Mouse (Mus musculus): ENCODE results near the gene Rhov.

GRCm38 (mm10) chr2:119300819-119301493 lies 29.9 kb upstream of the Rhov start:
- no peak for TF ChIP-seq POLR2A (IDR thresholded peaks at IDR 0.05; ENCODE audit: borderline replicate concordance, control insufficient read depth, low read depth, low read length)
- no peak for TF ChIP-seq CTCF (IDR thresholded peaks at IDR 0.05; ENCODE audit: control insufficient read depth, insufficient read depth, low read length)
